Mouse (Mus musculus) heart, postnatal 25 days (tissue): Measurements from ENCODE around the gene Aprt. TPM values are rescaled to one million over a fixed set of nuclear protein-coding genes. Genes with fewer than 3 reads are reported as not detected.

Experiments used
- DNase-seq: peaks from one replicate; pipeline ENCODE4 v3.0.0; 2022; ENCODE audit warnings: low spot score
- intact Hi-C: fragments of 180-260 bp; cut with DNase I; formaldehyde crosslinking; loops from one replicate; pipeline ENCODE4 v1.15.1; 2025
- total RNA-seq, 2 experiments: library from RNA; stranded (reverse); gene quantifications; 2 replicates each; pipeline ENCODE4 v1.2.3; 2021

Gene Aprt
- total RNA-seq, 2 experiments from 2014 or later, result 30.6 to 39.3 TPM

GRCm38 (mm10) chr8:122568109-122568504 is 8.6 kb downstream of the Aprt start:
- DNase-seq, result no peak
- intact Hi-C loops, result no loop called here

GRCm38 (mm10) chr8:122567361-122568108 is 9.2 kb downstream of the Aprt start, which contains the start of gene Cdt1:
TSS of gene Cdt1 (plus strand) at chr8:122568015.
- peak; percentile 91 for DNase-seq
- intact Hi-C loops, result no loop called here

- intact Hi-C loops, result no loop called here
Observed at GRCm38 (mm10) chr8:122566766-122567165, 9.9 kb downstream of the Aprt start.

DNA sequence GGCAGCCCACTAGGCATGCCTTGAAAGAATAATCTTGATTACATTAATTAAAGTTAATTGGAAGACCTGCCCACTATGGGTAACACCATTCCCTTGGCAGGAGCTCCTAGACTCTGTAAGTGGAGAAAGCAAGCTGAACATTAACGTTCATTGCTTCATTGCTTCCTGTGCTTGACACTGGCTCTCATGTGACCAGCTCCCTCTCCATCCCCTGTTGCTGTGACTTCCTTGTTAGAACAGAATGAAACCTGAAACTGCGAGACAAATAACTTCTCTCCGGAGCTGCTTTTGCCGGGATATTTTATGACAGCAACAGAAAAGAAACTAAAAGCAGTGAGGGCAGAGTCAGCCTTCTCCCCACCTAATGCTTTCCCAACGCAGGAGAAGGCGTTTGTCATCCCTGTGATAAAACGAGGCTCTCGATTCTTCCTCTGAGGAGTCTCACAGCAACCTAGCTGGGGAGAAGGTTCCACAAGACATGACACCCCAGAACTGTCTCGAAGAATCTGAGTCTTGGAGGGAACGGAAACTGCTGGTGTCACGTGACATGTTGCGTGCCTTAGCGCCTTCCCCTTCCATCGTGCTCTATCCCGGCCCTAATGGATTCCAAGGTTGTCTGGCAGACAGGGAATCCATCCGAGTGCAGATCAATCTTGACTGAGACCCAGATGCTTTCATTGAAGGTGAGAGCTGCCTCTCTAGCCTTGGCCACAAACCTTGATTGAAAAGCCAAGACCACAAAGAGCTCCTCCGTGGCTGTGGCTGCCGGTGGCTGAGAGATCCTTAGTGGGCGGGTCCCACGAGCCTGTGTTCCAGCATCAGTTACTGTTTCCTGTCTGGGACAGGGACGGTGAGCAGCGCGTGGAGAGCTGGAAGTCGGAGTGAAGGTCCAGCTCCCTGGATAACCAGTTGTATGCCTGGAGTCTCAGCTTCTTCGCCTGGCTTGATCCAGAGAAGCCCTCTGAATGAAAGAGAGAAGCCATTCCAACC is 12.1 kb downstream of the Aprt start:
- intact Hi-C loops, result no loop called here
- DNase-seq, result no peak

More at GRCm38 (mm10) chr8:122566766-122567165, 9.9 kb downstream of the Aprt start:
- DNase-seq, result no peak

DNA sequence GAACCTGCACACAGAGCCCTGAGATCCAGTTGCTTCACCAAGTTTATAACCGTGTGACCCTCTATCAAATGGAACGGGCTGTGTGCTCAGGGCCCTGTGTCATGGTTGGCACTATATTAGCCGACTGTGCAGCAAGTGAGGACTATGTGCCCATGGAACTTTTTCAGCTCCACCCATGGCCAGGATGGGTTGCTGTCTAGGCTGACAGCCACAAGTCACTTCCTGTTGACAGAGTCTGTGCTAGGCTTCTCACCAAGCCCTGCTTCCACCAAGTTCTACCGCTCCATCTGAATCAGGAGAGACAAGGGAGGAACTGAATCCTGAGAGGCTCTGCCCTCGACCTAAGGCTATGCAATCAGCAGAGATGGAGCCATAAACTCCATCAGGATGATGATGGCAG is 15.5 kb downstream of the Aprt start:
- intact Hi-C loops, result no loop called here
- no peak for DNase-seq

DNA sequence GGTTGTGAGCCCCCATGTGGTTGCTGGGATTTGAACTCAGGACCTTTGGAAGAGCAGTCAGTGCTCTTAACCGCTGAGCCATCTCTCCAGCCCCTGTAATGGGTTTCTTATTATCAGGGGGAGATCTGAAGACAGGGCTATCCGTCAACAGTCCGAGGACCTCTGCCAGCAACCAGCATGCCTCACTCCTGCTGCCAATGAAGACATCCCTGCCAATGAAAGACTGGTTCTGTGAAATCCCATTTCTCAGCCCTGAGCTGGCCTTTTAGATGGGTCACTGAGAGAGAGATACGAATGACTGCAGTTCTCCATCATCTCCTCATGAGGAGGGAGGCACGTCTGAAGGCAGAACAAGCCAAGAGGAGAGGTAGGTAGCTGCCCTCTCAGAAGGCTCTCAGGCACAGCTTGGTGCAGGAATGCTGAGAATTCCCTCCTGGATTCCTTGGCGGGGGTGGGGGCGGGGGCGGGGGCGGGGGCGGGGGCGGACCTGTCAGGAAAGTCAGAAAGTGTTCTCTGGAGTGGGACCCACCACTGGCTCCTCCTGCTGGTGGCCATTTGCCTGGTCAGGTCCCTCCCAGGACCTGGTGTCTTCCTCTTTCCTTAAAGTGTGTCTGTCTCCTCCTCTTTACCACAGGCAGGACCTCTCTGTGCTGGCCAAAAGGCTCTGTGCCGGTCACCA is 17.9 kb downstream of the Aprt start:
- no peak for DNase-seq
- intact Hi-C loops, result no loop called here

GRCm38 (mm10) chr8:122557248-122558038 is 19.3 kb downstream of the Aprt start:
- no peak for DNase-seq
- intact Hi-C loops, result no loop called here

DNA sequence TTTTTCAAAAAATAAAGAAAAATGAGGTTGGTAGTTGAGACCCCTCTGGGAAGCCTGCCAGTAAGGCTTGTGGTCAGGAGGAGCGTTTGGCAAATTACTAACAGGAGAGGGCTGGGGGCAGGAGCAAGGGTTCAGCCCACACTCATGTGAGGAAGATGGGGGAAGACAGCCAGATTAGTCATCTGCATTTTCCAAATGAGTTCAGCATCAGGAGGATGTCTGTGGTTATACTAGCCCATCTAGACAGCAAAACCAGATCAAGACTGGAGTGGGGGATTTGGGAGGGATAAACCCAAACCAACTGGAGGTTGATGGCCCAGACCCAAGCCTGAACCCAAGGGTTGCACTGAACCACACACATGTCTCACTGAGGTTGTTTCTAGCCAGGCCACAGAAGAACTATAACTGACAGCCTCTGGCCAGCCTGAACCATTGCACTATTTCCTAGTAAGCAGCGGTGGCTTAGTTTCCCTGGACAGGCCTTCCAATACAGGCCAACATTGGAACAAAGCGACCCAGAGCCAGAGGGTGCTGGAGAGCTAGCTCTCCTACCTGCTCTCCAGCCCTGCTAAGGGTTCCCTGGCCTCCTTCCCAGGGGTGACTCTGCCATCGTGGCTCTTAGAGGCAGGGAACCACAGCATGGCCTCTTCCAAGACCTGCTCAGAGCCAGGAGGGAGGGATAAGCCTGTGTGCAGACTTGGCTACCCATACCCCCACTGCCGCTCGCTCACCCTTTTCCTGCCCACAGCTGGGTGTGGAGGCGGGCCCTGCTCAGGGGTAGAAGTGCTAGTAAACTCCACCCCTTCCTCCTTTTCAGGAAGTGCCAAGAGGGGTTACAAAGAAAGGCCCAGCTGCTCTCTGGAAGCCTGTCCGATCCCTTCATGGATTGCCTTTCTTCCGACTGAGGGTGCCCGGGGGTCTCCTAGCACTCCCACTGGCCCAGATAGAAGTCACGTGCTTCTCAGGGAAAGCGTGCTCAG is 20.4 kb downstream of the Aprt start:
- intact Hi-C loops, result no loop called here
- peak; percentile 61 for DNase-seq

GRCm38 (mm10) chr8:122554786-122555185 is 21.9 kb downstream of the Aprt start:
- DNase-seq, result no peak
- intact Hi-C loops, result no loop called here

- peak; percentile 89 for DNase-seq
- intact Hi-C loops, result loop anchor here (1.0 kb wide), 1 partner anchor 50 kb away; no protein-coding TSS in a partner anchor
Observed at GRCm38 (mm10) chr8:122551265-122552051, 25.3 kb downstream of the Aprt start, which contains the start of gene Piezo1. TSS of gene Piezo1 (minus strand) at chr8:122551329.

- intact Hi-C loops, result loop anchor here (1.0 kb wide), 1 partner anchor 50 kb away; no protein-coding TSS in a partner anchor
- no peak for DNase-seq
Observed at GRCm38 (mm10) chr8:122550995-122551264, 25.8 kb downstream of the Aprt start.

DNA sequence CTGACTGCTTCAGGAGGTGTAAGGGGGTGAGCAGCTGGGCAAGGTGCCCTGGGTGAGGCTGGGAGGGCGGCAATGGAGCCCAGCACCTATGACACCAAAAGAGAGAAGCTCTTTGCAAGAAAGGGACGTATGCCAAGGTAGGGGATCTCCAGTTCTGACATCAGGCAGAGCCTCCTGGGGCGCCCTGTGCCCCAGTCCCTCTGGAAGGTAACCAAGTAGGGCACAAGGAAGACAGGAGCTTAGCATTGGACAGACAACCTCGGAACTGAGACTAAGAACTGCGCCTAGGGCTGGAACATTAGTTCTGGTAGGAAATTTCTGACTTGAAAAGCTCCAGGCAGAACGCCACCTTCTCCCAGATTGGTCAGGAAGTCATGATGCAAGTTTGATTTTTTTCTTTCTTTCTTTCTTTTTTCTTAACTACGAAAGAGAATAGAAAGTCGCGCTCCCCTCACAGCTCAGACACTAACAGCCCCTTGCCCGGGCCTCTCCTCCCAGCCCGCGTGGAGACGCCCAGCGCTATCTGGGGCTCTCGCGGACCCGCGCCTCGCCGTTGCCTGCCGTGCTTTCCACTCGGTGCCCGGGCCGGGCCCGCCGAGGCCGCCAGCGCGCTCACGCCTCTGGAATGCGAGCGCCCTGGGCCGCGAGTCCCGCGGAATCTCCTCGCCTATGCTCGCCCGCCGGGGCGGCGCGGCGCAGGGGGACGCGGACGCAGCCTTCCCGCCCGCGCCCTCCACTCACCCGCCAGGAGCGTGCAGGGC is 26.3 kb downstream of the Aprt start:
- intact Hi-C loops, result no loop called here
- DNase-seq, result no peak

DNA sequence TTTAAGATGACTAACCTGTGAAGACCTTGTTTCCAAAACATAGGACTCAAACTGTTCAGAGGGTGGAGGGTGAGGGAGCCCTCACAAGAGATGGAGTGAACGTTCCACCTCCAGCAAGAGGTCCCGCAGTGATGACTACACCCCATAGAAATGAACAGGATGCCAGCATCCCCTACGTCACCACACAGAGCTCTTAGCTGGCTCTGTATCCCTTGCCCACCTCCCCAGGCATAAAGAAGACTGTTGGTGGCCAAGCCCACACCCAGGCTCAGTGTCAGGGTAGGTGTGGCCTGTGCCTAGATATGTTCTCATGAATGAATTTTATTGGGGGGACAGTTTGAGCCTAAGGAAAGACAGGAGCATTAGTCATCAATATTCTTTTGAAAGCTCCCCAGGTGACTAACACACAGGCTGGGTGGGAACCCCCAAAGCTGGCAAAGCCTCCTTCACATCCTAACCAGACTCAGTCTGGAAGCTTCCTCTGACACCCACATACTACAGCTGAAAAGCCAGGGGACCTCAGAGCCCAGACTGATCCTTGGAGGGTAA is 27.7 kb downstream of the Aprt start:
- intact Hi-C loops, result no loop called here
- DNase-seq, result no peak

DNA sequence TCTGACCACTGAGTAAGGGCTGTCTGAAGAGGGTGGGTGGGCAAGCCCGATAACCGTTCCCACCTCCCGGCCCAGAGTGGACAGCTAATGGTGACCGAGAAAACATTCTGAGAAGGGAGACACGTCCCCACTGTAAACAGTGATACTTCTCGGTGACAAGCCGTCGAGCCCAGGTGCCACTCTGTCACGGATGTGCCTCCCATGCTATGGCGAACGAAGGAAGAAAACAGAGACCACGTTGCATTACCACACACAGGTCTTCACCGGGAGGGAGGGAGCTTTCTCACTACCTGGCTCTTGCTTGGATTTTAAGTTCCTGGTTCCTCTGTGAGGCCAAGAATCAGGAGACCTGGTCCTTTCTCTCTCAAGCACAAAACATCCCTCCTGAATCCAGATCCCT is 28.4 kb downstream of the Aprt start:
- DNase-seq, result no peak
- intact Hi-C loops, result no loop called here

DNA sequence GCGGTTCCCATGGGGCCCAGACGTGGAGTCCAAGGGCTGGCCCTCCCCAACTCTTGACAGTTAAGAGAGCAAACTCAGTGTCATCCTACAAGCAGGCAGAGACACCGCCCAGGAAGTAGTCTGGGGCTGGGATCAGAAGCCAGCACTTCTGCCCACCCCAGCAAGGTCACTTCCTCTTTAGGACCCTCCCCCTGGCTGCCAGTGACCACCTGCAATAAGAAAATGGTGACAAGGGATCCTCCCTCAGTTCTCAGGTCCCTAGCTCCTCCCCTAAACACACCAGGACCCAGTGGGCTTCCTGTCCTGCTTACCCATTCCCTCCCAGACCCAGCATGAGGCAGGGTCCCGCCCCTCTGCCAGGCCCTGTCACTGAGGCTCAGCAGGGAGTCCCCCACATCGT is 28.9 kb downstream of the Aprt start:
- intact Hi-C loops, result loop anchor here (2.0 kb wide), 1 partner anchor 21 kb away; no protein-coding TSS in a partner anchor
- no peak for DNase-seq

DNA sequence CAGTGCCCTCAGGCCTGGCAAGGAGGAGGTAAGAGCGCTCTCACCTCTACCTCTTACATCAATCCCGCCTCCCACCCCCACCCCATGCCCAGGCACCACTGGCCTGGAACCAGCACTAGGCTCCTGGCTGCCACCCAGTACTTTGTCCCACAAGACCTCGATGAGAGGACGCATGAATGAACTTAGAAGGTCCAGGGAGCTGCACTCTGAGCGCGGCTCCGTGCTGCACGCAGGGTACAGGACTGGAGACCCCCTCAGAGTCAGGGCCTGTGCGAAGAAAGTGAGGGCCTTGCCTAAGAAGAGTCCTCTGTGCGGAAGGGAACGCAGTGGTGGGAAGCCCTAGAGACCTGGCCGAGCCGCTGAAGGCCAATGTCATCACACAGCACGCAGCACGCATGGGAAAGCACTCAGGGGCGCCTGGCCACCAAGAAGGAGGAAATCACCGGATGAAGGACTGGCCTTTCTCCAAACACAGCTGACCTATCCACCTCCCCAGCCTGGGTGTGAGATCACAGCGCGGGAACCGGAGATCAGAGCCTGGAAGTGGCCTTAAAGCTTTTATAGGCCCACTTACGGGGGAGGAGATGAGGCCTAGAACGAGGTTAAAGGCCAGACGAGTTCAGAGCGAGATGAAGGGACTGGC is 29.8 kb downstream of the Aprt start:
- peak; percentile 73 for DNase-seq
- intact Hi-C loops, result loop anchor here (2.0 kb wide), 1 partner anchor 20 kb away; no protein-coding TSS in a partner anchor
